Mouse (Mus musculus) left cerebral cortex, adult 9 months (tissue): ENCODE measurements at regions not wholly inside any gene's neighbourhood (a gene's known extent, or its start where the extent isn't known, plus 50 kb on each side); places are given as distances from the start of the nearest gene placed in this dataset.
A peak's percentile ranks its signal among the peaks of the same experiment; 100 is the strongest.

Experiments used
- DNase-seq, 2 experiments: peaks; one replicate each; pipeline ENCODE4 v3.0.0; 2022; ENCODE audit warnings: low spot score in 2 of 2

GRCm38 (mm10) chr1:80030635-80031034 lies 169.7 kb upstream of the Serpine2 start:
- no peak for DNase-seq

- DNase-seq = no peak
These were observed 169.2 kb upstream of the Serpine2 start for GRCm38 (mm10) chr1:80030224-80030623.

- DNase-seq = no peak
These were observed 165.1 kb upstream of the Serpine2 start for GRCm38 (mm10) chr1:80025863-80026616.

- no peak for DNase-seq
These were observed 162.6 kb upstream of the Serpine2 start for GRCm38 (mm10) chr1:80023518-80024095.

GRCm38 (mm10) chr1:80021866-80022265 lies 160.9 kb upstream of the Serpine2 start:
- no peak for DNase-seq

GRCm38 (mm10) chr1:80018391-80019065 lies 157.5 kb upstream of the Serpine2 start:
- no peak for DNase-seq

- DNase-seq = no peak
These were observed 154.5 kb upstream of the Serpine2 start for GRCm38 (mm10) chr1:80015474-80015873.

GRCm38 (mm10) chr1:80014586-80014985 lies 153.6 kb upstream of the Serpine2 start:
- no peak for DNase-seq

- DNase-seq = no peak
These were observed 149.7 kb upstream of the Serpine2 start for GRCm38 (mm10) chr1:80010724-80011123.

GRCm38 (mm10) chr1:79999081-79999480 lies 138.1 kb upstream of the Serpine2 start:
- DNase-seq = no peak

- DNase-seq = no peak
These were observed 136.9 kb upstream of the Serpine2 start for GRCm38 (mm10) chr1:79997911-79998310.

- DNase-seq = no peak
These were observed 136.5 kb upstream of the Serpine2 start for GRCm38 (mm10) chr1:79997456-79997855.

GRCm38 (mm10) chr1:79984721-79985120 lies 123.7 kb upstream of the Serpine2 start:
- no peak for DNase-seq

- no peak for DNase-seq
These were observed 121.8 kb upstream of the Serpine2 start for GRCm38 (mm10) chr1:79982678-79983280.

GRCm38 (mm10) chr1:79979863-79980262 lies 118.9 kb upstream of the Serpine2 start:
- DNase-seq = no peak

- no peak for DNase-seq
These were observed 117.2 kb upstream of the Serpine2 start for GRCm38 (mm10) chr1:79978156-79978555.

- peak in 1 of 2 experiments; percentile 11 for DNase-seq
These were observed 95.1 kb upstream of the Serpine2 start for GRCm38 (mm10) chr1:79956121-79956520.

- no peak for DNase-seq
These were observed 83.3 kb upstream of the Serpine2 start for GRCm38 (mm10) chr1:79944231-79944630.

GRCm38 (mm10) chr1:79932435-79932834 lies 71.5 kb upstream of the Serpine2 start:
- no peak for DNase-seq

- no peak for DNase-seq
These were observed 66.8 kb upstream of the Serpine2 start for GRCm38 (mm10) chr1:79927740-79928139.

GRCm38 (mm10) chr1:79925776-79926175 lies 64.8 kb upstream of the Serpine2 start:
- DNase-seq = no peak

GRCm38 (mm10) chr1:79921890-79922289 lies 60.9 kb upstream of the Serpine2 start:
- no peak for DNase-seq
